In genomic region chr7:100465248-100465647, GRCm38 (mm10) we compare ENCODE assay signal across 8 mouse cellular contexts. TPM values are rescaled to one million over a fixed set of nuclear protein-coding genes. Genes with fewer than 3 reads are reported as not detected.
DNase-seq lines count a peak whose midpoint lies in the region; ATAC-seq lines count a peak whose summit lies in the region.

No protein-coding gene starts in this region.

- peak overlapping the region; percentile 58 for H3K27ac ChIP-seq in intestine, embryonic 15.5 days
- H3K27ac ChIP-seq in liver, embryonic 12.5 days: peak overlapping the region; percentile 100

- peak; percentile 49 for DNase-seq in gastrocnemius, adult 18-20 months (ENCODE audit: low spot score)
- DNase-seq in gastrocnemius, postnatal 25 days: no peak
- DNase-seq in NIH3T3 (ENCODE audit: low read depth): peak; percentile 58
- no peak for DNase-seq in retina, postnatal 1 day
- DNase-seq in neural tube, embryonic 10.5 days (ENCODE audit: extremely low spot score, low spot score): no peak
- DNase-seq in ovary, adult 18-20 months (ENCODE audit: low spot score): no peak

- peak; percentile 77 for ATAC-seq in intestine, embryonic 15.5 days
- ATAC-seq in liver, embryonic 12.5 days: no peak

- no peaks in the 10 kb centered on the region for H3K9me3 ChIP-seq in intestine, embryonic 15.5 days
- H3K9me3 ChIP-seq in liver, embryonic 12.5 days (replicated peaks): no peaks in the 10 kb centered on the region

- H3K27me3 ChIP-seq in intestine, embryonic 15.5 days (replicated peaks): no peaks in the 10 kb centered on the region
- H3K27me3 ChIP-seq in liver, embryonic 12.5 days (replicated peaks): no peaks in the 10 kb centered on the region

- H3K4me3 ChIP-seq in intestine, embryonic 15.5 days (replicated peaks): no peak overlapping the region
- H3K4me3 ChIP-seq in liver, embryonic 12.5 days: peak overlapping the region; percentile 67

- 0 out of 2 replicates have a peak overlapping the region, but pooled peaks have one; percentile 28 for H3K9ac ChIP-seq in intestine, embryonic 15.5 days
- H3K9ac ChIP-seq in liver, embryonic 12.5 days: peak overlapping the region; percentile 90

- WGBS in intestine, embryonic 15.5 days: 60% methylated on average over 4 of the region's 4 CpGs
- 67% methylated on average over 4 of the region's 4 CpGs for WGBS in liver, embryonic 12.5 days (ENCODE audit: insufficient replicate concordance)

- H3K36me3 ChIP-seq in intestine, embryonic 15.5 days: 0 out of 2 replicates have a peak, but pooled peaks cover under 1% of the 10 kb centered on the region
- peaks cover 67% of the 10 kb centered on the region for H3K36me3 ChIP-seq in liver, embryonic 12.5 days

- H3K4me1 ChIP-seq in intestine, embryonic 15.5 days (replicated peaks): peaks cover 11% of the 10 kb centered on the region
- H3K4me1 ChIP-seq in liver, embryonic 12.5 days: peaks cover 96% of the 10 kb centered on the region

- peak overlapping the region; percentile 35 for H3K4me2 ChIP-seq in intestine, embryonic 15.5 days (replicated peaks)
- peak overlapping the region; percentile 84 for H3K4me2 ChIP-seq in liver, embryonic 12.5 days

RNA-seq across cellular contexts. Expression of gene Ucp3, which starts 7.5 kb away (rescaled TPM):
- 100 to 1,000 TPM in 1 of 2 experiments, 10 to 100 TPM in 1; 94.4 to 203 TPM for total RNA-seq in gastrocnemius, adult 18-20 months (2021)
- 100 to 1,000 TPM; 105 to 189 TPM for total RNA-seq in gastrocnemius, postnatal 25 days (2021)
- polyA plus RNA-seq in intestine, embryonic 15.5 days (2015; fragmentation: Nextera tagmentation; extraction: Ambion mirVana): not detected in 2 replicates
- polyA plus RNA-seq in liver, embryonic 12.5 days (2016; fragmentation: Nextera tagmentation; extraction: Ambion mirVana): 0.10 TPM in 1 of 2 replicates, not detected in the other

RNA-seq across cellular contexts. Expression of gene Ucp2, which starts 27.9 kb away (rescaled TPM):
- total RNA-seq in gastrocnemius, adult 18-20 months (2021): 10 to 100 TPM; 16.6 to 17.4 TPM
- 10 to 100 TPM; 31.0 to 52.5 TPM for total RNA-seq in gastrocnemius, postnatal 25 days (2021)
- polyA plus RNA-seq in intestine, embryonic 15.5 days (2015; fragmentation: Nextera tagmentation; extraction: Ambion mirVana): 272 and 287 TPM in 2 replicates
- 814 and 842 TPM in 2 replicates for polyA plus RNA-seq in liver, embryonic 12.5 days (2016; fragmentation: Nextera tagmentation; extraction: Ambion mirVana)

RNA-seq across cellular contexts. Expression of gene Dnajb13, which starts 49.5 kb away (rescaled TPM):
- total RNA-seq in gastrocnemius, adult 18-20 months (2021): not detected
- total RNA-seq in gastrocnemius, postnatal 25 days (2021): not detected
- 0.28 and 0.41 TPM in 2 replicates for polyA plus RNA-seq in intestine, embryonic 15.5 days (2015; fragmentation: Nextera tagmentation; extraction: Ambion mirVana)
- 2.5 TPM in 2 replicates for polyA plus RNA-seq in liver, embryonic 12.5 days (2016; fragmentation: Nextera tagmentation; extraction: Ambion mirVana)

Comparison
In these comparisons a context has a peak if more than half of its experiments do, and no peak if none do; other contexts are left out.
1. DNase-seq: peak in gastrocnemius, adult 18-20 months (single experiment) and NIH3T3 (single experiment); none in gastrocnemius, postnatal 25 days (single experiment), retina, postnatal 1 day (single experiment), neural tube, embryonic 10.5 days (single experiment) and ovary, adult 18-20 months (single experiment).